Mouse (Mus musculus) brown adipose tissue, adult 24 weeks (tissue): ENCODE data around the gene Tent5b. TPM values are rescaled to one million over a fixed set of nuclear protein-coding genes. Genes with fewer than 3 reads are reported as not detected.
"Not testable (repeated sequence)": the region's sequence is repeated elsewhere in the genome, so short reads cannot be mapped to it uniquely, and the experiment has no call there.

ENCODE experiments used
- H3K27ac ChIP-seq: fragments of 200-500 bp; replicated peaks from 2 replicates; pipeline ENCODE4 v1.5.1; 2012; ENCODE audit warnings: low read depth, mild to moderate bottlenecking, low read length
- H3K4me1 ChIP-seq: fragments of 200-500 bp; 2 replicates; pipeline ENCODE4 v1.6.1; 2012; ENCODE audit warnings: low read length, mixed read lengths; ENCODE audit not compliant: control insufficient read depth, insufficient read depth, insufficient read length
- H3K4me3 ChIP-seq: fragments of 200-500 bp; 2 replicates; pipeline ENCODE4 v1.5.1; 2012; ENCODE audit warnings: low read depth, mild to moderate bottlenecking, low read length, moderate library complexity; ENCODE audit not compliant: insufficient read depth
- polyA plus RNA-seq: library from polyadenylated mRNA; stranded (reverse); fragments of >200 nt; gene quantifications from 2 replicates; pipeline ENCODE4 v1.2.4, GENCODE M21; 2012; ENCODE audit not compliant: missing spikeins, insufficient read depth, insufficient read length

Gene Tent5b
- polyA plus RNA-seq, 1 experiment = 0.44 TPM

DNA sequence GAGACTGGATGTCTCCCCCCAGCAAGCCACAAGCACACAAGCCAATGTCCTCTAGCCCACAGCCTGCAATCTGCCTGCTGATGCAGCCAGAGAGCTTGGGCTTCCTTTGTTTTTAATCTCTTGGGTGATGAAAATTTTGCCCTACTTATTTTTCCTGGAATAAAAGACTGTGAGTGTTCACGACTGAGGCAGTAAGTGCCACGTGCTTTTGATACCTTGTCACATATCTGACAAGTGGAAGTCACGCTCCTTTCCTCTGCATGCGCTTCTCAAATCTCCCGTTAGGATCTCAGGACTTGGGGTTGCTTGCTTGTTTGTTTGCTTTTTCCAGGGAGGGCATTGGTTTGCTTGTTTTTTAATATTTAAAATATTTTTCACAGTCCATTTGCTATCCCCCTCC lies 24.4 kb downstream of the Tent5b start:
- H3K27ac ChIP-seq = no peak overlapping the region
- H3K4me3 ChIP-seq = no peak overlapping the region
- H3K4me1 ChIP-seq = no peaks in the 10 kb centered on the region

DNA sequence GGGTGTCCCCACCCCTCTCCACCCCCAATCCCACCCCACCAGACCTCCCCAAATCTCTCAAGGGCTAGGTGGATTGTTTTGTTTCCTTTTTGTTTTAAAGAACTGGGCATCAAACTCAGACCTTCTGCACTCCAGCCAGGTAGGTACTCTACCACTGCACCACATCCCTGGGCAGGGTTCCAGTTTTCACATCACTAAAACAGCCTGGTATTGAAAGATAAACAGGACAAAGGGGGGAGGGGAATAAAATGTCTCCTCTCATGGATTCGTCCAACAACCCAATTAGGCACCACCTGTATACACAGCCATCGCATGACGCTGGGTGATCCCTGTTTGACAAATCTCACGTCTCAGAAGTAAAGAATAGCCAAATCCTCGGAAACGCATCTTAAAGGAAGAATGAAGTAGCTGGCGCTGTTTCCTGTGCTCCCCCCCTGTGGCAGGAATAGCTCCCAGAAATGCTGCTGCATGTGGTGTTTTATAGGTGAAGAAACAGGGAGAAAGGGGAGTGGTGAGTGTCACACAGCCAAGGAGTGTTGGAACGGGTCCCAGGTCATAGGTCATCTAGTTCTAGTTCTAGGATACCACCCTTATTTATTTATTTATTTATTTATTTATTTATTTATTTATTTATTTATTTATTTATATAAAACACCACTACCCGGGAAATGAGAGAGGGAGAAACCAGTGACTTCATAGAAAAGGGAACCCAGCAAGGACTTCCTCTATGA lies 25.0 kb downstream of the Tent5b start:
- no peak overlapping the region for H3K4me3 ChIP-seq
- H3K27ac ChIP-seq = no peak overlapping the region
- no peaks in the 10 kb centered on the region for H3K4me1 ChIP-seq

DNA sequence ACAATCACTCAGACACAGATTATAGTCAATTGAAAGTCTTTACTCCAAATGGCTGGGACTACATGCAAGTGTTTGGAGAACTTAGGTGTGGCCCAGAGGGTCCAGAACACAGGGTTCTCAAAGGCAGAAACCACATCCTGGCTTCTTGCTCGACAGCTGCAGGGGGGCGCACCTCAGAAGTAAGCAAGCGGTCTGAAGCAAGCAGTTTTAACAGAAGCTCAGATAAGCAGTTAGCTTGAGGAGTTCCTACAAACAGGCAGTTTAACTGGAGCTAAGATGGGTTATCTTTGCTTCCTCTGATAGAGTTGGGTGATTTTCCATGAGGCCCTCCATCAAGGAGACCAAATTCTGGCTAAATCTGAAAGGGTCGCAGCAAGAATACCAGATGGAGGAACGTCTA lies 26.6 kb downstream of the Tent5b start:
- Histone ChIP-seq H3K4me3 (no peak overlapping the region), H3K4me1 (no peaks in the 10 kb centered on the region), H3K27ac (no peak overlapping the region)

DNA sequence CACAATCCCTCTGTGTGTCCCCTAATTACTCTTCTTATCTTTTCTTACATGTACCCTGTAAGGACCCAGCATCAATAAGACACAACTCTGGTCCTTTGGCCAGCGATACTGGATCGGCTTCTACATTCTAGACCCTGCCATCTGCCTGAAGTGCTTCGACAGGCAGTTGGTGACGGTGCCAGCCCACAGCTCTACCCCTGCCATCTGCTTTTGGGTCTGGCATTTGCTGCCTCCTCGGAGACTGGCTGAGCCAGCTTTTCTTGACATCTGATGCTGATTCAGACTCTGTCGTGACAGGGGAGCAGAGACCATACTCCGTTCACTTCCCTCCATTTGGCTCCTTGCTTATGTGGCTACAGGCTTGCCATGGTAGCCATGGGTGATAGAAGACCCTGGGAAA lies 29.1 kb downstream of the Tent5b start:
- Histone ChIP-seq H3K4me1 (no peaks in the 10 kb centered on the region), H3K4me3 (no peak overlapping the region), H3K27ac (no peak overlapping the region)

DNA sequence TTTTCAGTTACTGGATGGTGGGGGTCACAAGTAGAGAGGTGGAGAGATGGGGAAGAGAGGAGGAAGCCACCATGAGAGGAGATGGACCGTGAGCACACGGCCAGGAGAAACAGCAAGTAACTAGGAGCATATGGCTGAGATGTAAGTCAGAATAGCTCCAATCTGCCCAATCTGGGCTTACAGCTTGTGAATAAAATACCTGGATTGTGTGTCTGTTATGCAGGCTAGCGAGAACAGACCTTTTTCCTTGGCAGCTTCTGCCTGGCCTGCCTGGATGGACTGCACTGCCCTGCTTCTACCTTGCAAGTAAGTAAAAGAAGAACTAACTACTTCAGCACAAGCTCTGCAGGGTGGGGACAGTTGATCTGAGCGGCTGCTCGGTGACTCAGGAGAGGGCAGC lies 31.1 kb downstream of the Tent5b start:
- H3K4me3 ChIP-seq = no peak overlapping the region
- no peaks in the 10 kb centered on the region for H3K4me1 ChIP-seq
- no peak overlapping the region for H3K27ac ChIP-seq

DNA sequence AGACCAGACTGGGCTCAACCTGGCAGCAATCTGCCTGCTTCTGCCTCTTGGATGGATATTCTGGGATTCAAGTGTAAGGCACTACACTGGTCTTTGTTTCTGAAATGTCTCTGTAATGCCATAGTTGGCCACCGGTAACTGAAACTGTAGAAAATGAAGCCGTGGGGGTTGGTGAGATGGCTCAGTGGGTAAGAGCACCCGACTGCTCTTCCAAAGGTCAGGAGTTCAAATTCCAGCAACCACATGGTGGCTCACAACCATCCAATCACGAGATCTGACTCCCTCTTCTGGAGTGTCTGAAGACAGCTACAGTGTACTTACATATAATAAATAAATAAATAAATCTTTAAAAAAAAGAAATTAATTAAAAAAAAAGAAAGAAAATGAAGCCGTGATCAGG lies 32.6 kb downstream of the Tent5b start:
- H3K4me1 ChIP-seq, H3K27ac ChIP-seq, H3K4me3 ChIP-seq: not testable (repeated sequence)

DNA sequence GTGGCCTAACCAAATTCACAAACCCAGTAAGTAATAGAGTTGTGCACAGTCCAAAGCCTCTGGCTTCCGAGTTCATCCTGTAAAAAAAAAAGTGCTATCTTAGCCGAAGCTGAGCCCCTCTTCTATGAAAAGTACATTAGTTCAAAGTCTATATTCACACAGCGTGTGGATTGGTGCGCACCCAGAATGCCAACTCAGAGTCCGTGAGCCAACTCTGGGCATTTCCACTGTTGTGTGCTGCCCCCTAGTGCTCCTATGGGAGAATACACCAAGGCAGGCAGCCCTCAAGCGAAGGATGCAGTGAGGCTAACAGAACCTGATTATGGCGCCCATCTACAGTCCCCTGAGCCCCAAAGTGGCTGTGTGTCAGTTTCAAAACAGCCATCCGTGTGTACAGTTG lies 33.0 kb downstream of the Tent5b start:
- Histone ChIP-seq H3K27ac (no peak overlapping the region), H3K4me3 (no peak overlapping the region), H3K4me1 (no peaks in the 10 kb centered on the region)

DNA sequence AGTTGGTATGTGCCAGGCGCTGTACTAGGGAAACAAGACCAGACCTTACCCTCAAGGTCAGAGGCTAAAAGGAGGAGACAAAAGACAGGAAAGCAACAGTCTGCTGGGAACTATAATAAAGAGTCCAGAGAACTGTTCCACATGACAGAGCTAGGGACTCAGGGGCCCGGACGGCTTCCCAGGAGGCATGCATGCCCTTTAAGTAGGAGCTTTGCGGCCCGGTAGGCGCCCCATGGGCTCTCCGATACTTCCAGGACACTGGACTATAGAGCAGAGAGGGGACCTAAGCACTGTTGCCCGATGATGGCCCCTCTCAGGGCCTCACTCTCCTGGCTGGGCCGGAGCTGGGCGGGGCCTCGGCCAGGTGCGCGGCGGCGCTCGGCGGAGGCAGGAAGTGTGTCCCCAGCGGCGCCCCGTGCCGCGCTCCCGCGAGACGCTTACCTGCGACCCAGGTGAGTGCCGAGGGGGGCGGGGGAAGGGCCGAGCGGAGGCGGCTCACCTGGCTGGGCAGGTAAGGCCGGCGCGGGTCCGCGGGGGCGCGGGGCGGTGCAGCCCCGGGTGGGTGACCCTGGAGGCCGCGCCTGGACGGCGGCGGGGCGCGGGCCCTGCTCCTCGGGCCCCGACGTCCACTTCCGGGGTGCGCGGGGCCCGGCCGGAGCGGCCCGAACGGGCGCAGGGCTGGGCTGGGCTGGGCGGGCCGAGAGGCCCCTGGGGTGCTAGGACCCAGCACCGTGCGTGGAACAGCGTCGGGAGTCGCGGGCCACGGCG lies 38.9 kb downstream of the Tent5b start, which contains the start of gene Kdf1:
Kdf1 (plus strand) TSS at position 363 of the 768 bp plus-strand sequence.
- Histone ChIP-seq H3K4me3 (peak within 1 kb of the TSS; percentile 12; the same call in 1 of the 2 replicates), H3K27ac (no peak within 1 kb of the TSS), H3K4me1 (no peaks in the 10 kb centered on the region)

DNA sequence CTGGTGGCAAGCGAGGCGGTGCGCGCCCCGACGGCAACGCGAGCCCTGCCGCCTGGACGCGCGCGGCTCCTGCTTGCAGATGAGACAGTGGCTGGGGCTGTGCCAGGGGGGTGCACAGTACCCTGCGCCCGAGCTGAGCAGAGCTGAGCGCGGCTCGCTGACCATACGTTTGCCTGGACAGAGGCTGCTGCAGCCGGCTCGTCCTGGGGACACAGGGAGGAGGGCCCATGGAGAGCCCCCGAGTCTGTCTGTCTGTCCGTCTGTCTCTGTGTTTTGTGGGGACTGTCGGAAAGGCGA lies 39.4 kb downstream of the Tent5b start:
- Histone ChIP-seq H3K4me1 (no peaks in the 10 kb centered on the region), H3K27ac (no peak overlapping the region), H3K4me3 (peak overlapping the region; percentile 12; the same call in 1 of the 2 replicates)

DNA sequence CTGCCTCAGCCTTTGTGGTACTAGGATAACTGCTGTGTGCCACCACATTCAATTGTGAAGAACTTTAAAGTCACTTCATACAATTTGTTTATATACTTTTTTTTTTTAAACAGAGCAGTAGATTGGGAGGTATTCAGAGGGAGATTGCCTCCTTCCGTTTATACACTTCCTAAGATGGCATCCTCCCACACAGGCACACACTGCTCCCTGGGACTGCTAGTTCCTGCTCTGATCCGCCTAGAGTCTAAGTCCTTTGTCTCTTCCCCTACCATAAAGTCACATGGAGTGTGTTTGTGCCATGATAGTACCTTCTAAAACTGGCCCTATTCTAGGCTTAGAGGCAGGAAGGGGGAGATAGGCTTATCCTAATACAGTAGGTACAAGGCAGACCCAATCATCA lies 41.6 kb downstream of the Tent5b start:
- Histone ChIP-seq H3K27ac (no peak overlapping the region), H3K4me3 (no peak overlapping the region), H3K4me1 (no peaks in the 10 kb centered on the region)

DNA sequence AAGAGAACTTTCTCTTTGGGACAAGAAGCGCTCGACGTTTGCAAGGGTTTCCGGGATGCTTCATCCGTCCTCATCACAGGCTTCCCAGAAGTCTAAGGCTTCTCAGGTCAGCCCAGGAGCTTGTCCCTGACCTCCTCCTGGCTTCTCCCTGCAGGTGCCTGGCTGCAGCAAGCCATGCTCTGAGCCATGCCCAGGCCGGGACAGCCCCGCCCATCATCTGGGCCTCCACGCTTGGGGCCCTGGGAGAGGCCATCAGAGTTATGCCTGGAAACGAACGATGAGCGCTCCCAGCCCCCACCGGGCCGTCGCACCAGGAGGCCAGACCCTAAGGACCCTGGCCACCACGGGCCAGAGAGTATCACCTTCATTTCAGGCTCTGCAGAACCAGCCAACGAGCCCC lies 47.9 kb downstream of the Tent5b start:
- no peak overlapping the region for H3K4me3 ChIP-seq
- no peak overlapping the region for H3K27ac ChIP-seq
- H3K4me1 ChIP-seq = no peaks in the 10 kb centered on the region

DNA sequence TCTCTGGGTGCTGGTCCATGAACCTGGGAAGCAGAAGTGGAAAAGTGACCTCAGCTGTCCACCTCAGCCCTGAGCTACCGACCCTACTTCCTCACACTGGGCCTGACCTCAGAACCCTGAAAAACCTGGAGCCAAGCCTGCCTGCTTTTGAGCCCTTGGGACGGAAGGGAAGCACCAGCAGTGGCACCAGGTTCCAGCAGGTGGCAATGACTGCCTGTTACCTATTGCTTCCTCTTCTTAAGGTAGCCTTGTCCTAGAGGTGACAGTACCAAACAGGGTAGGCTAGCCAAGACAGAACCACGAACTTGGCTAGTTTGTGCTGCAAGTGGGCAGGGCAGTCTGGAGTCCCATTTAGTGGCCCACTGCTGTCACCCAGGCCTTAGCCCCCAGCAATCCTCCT lies 52.8 kb downstream of the Tent5b start:
- no peak overlapping the region for H3K27ac ChIP-seq
- no peaks in the 10 kb centered on the region for H3K4me1 ChIP-seq
- no peak overlapping the region for H3K4me3 ChIP-seq

DNA sequence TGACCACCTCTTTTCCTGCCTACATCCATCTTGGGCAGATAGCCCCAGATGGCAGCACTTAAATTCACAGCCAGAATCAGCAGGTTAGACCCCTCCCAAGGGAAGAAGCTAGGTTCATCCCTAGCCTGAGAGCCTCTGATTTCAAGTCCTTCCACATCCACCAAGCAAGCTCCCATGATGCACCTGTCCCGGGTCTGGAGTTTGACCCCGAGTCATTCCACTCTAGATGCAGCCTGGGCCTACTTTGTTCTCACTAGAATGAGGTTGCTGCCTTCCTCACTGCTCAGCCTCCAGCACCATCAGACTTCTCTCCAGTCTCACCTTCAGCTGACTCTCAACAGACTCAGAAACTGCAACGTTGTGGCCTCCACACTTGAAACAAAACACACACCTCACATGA lies 56.1 kb downstream of the Tent5b start:
- no peak overlapping the region for H3K4me3 ChIP-seq
- no peaks in the 10 kb centered on the region for H3K4me1 ChIP-seq
- H3K27ac ChIP-seq = no peak overlapping the region

DNA sequence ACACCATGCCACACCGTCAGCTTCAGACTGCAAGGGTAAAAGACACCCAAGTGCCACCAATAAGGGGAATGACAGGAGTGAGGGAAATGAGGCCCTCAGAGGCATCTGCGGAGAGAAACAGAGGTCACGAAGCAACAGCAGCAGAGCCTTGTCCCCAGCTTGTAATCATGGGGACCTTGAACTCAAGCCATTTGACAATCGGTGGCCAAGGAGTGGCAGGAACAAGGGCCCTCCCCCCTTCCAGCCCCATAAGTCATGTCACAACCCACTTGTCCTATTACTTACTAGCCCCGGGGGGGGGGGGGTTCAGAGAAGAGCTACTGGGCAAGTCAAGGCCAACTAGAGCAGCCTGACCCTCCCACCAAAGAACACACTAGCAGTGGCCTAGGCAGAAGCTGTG lies 56.7 kb downstream of the Tent5b start:
- no peaks in the 10 kb centered on the region for H3K4me1 ChIP-seq
- H3K4me3 ChIP-seq = no peak overlapping the region
- H3K27ac ChIP-seq = no peak overlapping the region
